Mouse (Mus musculus) central nervous system, embryonic 18 days (tissue): ENCODE data around the gene Gm6760. TPM values are rescaled to one million over a fixed set of nuclear protein-coding genes. Genes with fewer than 3 reads are reported as not detected.

Source experiments
- polyA plus RNA-seq: library from polyadenylated mRNA; depleted of rRNA; stranded (reverse); fragments of >200 nt; gene quantifications from 2 replicates; pipeline ENCODE4 v1.2.3, GENCODE M21; 2012; rRNA removed

The Gm6760 gene
- not detected in 2 replicates for polyA plus RNA-seq

DNA sequence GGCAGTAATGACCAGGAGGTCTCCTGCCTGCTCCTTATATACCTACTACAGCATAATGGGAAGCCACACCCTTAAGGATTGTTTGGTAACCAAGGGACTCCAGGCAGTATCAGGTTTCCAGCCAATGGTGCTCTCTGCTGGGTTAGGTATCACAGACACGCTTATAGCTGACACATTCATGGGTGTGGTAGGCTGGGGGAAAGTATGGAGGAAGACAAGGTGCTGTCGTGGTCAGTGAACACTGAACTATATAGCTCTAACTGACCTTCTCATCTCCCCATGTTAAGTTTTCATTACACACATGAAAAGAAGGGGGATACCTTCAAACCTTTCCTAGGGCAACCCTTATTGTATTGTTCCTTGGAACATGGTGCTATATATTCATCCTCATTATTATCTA lies at the start of gene Gm6760:
Gm6760 (minus strand) TSS at position 101 of the 400 bp plus-strand sequence.

DNA sequence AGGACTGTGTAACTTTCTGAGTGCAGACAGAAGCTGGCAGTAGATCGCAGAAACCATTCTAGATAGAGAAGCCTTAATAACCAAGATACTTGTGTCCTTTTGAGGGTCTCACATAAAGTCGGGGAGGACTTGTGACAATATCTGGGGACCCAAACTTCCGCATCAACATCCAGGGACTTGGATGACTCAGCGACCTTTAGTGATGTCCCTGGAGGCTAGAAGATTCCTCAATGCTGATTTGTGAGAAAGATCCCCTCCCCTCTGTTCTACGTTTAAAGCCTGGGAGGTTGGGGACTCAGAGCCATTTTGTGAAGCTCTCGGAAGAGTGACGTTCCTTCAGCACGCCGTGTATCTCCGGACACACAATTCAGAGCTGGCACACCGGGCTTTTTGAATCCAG lies 21.2 kb upstream of the Gm6760 start, which contains the start of gene 3830417A13Rik:
3830417A13Rik (plus strand) TSS at position 301 of the 400 bp plus-strand sequence.

Other genes starting within 250 kb of the Gm6760 start
- gene 3830417A13Rik, start 21.4 kb upstream of the Gm6760 start, polyA plus RNA-seq: 0.16 TPM in 1 of 2 replicates, not detected in the other
- 4.8 TPM in 2 replicates for gene Slitrk4, start 124.8 kb upstream of the Gm6760 start, polyA plus RNA-seq